Mouse (Mus musculus) MEL (cell line): ENCODE measurements around the gene Gm10197. TPM values are rescaled to one million over a fixed set of nuclear protein-coding genes. Genes with fewer than 3 reads are reported as not detected.

Experiments
- DNase-seq: peaks from one replicate; pipeline ENCODE4 v3.0.0; 2011; ENCODE audit warnings: low read depth, low spot score
- H3K27ac ChIP-seq: 2 replicates; pipeline ENCODE4 v1.5.1; 2012; ENCODE audit warnings: low read depth, mild to moderate bottlenecking, control low read depth, low read length, moderate library complexity; ENCODE audit not compliant: control insufficient read depth
- H3K27me3 ChIP-seq, 2 experiments: fragments of 150-350 bp in 1 of 2; sonication (generic) in 1 of 2; 2 replicates each; pipeline ENCODE4 v1.6.1; 2012; ENCODE audit warnings: low read length in 2 of 2, mild to moderate bottlenecking in 2 of 2, improper control_type of control experiment in 1 of 2, moderate library complexity in 1 of 2; ENCODE audit not compliant: insufficient read depth in 2 of 2, control insufficient read depth in 1 of 2
- H3K36me3 ChIP-seq, 2 experiments: 2 replicates each; pipeline ENCODE4 v1.6.1; 2012 to 2014; ENCODE audit warnings: low read length in 2 of 2, improper control_type of control experiment in 1 of 2, inconsistent platforms in 1 of 2, mild to moderate bottlenecking in 1 of 2; ENCODE audit not compliant: insufficient read depth in 2 of 2, control insufficient read depth in 1 of 2
- H3K4me1 ChIP-seq, 2 experiments: fragments of 150-350 bp in 1 of 2; sonication (generic) in 1 of 2; 2 replicates each; pipeline ENCODE4 v1.6.1; 2012; ENCODE audit warnings: low read length in 2 of 2, improper control_type of control experiment in 1 of 2, mild to moderate bottlenecking in 1 of 2; ENCODE audit not compliant: insufficient read depth in 2 of 2, control insufficient read depth in 1 of 2
- H3K4me3 ChIP-seq, 2 experiments: fragments of 150-350 bp in 1 of 2; sonication (generic) in 1 of 2; 2 replicates each; pipeline ENCODE4 v1.5.1; 2012; ENCODE audit warnings: low read depth in 2 of 2, low read length in 2 of 2, mild to moderate bottlenecking in 2 of 2, moderate library complexity in 2 of 2, control low read depth in 1 of 2, improper control_type of control experiment in 1 of 2; ENCODE audit not compliant: control insufficient read depth in 1 of 2, insufficient read depth in 1 of 2
- H3K79me2 ChIP-seq: 2 replicates; pipeline ENCODE4 v1.6.1; 2012; ENCODE audit warnings: mild to moderate bottlenecking, low read length, moderate library complexity; ENCODE audit not compliant: control insufficient read depth, poor library complexity, insufficient read depth
- H3K9ac ChIP-seq: 2 replicates; pipeline ENCODE4 v1.6.1; 2012; ENCODE audit warnings: low read depth, mild to moderate bottlenecking, control low read depth, low read length, moderate library complexity; ENCODE audit not compliant: control insufficient read depth, poor library complexity, severe bottlenecking
- H3K9me3 ChIP-seq: fragments of 150-350 bp; sonication (generic); replicated peaks from 2 replicates; pipeline ENCODE4 v1.6.1; 2012; ENCODE audit warnings: mild to moderate bottlenecking, low read length, improper control_type of control experiment, moderate library complexity; ENCODE audit not compliant: insufficient read depth
- BHLHE40 ChIP-seq: IDR thresholded peaks from 2 replicates; pipeline ENCODE4 v1.6.1; 2012; ENCODE audit warnings: low read depth, mild to moderate bottlenecking, inconsistent platforms, low read length, improper control_type of control experiment, borderline replicate concordance
- CHD1 ChIP-seq: IDR thresholded peaks from 2 replicates; pipeline ENCODE4 v1.6.1; 2012; ENCODE audit warnings: low read depth, mild to moderate bottlenecking, inconsistent platforms, low read length, improper control_type of control experiment
- CTCF ChIP-seq, 3 experiments: IDR thresholded peaks in 2 of 3; conservative IDR thresholded peaks in 1 of 3; 2 replicates each; pipeline ENCODE4 v1.5.1; 2011 to 2012; ENCODE audit warnings: low read length in 3 of 3, low read depth in 2 of 3, mild to moderate bottlenecking in 2 of 3, improper control_type of control experiment in 1 of 3, inconsistent platforms in 1 of 3, mixed read lengths in 1 of 3, moderate library complexity in 1 of 3; ENCODE audit not compliant: control insufficient read depth in 1 of 3, insufficient read depth in 1 of 3, poor library complexity in 1 of 3, severe bottlenecking in 1 of 3
- E2F4 ChIP-seq: IDR thresholded peaks from 2 replicates; pipeline ENCODE4 v1.6.1; 2011; ENCODE audit warnings: low read depth, low read length, improper control_type of control experiment, borderline replicate concordance
- ELF1 ChIP-seq: IDR thresholded peaks from 2 replicates; pipeline ENCODE4 v1.6.1; 2014; ENCODE audit warnings: low read depth, mild to moderate bottlenecking, inconsistent platforms, low read length, improper control_type of control experiment, moderate library complexity
- EP300 ChIP-seq, 2 experiments: IDR thresholded peaks; 2 replicates each; pipeline ENCODE4 v1.6.1; 2011; ENCODE audit warnings: improper control_type of control experiment in 2 of 2, low read length in 2 of 2, low read depth in 1 of 2, mild to moderate bottlenecking in 1 of 2
- GABPA ChIP-seq: IDR thresholded peaks from 2 replicates; pipeline ENCODE4 v1.6.1; 2012; ENCODE audit warnings: low read depth, mild to moderate bottlenecking, inconsistent platforms, low read length, improper control_type of control experiment, moderate library complexity
- GATA1 ChIP-seq: IDR thresholded peaks from 2 replicates; pipeline ENCODE4 v1.6.1; 2011; ENCODE audit warnings: low read depth, low read length, improper control_type of control experiment
- HCFC1 ChIP-seq: IDR thresholded peaks from 2 replicates; pipeline ENCODE4 v1.6.1; 2012; ENCODE audit warnings: low read depth, mild to moderate bottlenecking, inconsistent platforms, low read length, improper control_type of control experiment, moderate library complexity
- JUND ChIP-seq: IDR thresholded peaks from 2 replicates; pipeline ENCODE4 v1.6.1; 2011; ENCODE audit warnings: low read depth, mild to moderate bottlenecking, improper control_type of control experiment, low read length
- KAT2A ChIP-seq: conservative IDR thresholded peaks from 2 replicates; pipeline ENCODE4 v1.6.1; 2012; ENCODE audit warnings: low read depth, low read length, improper control_type of control experiment, inconsistent platforms
- MAFK ChIP-seq: IDR thresholded peaks from 2 replicates; pipeline ENCODE4 v1.6.1; 2011; ENCODE audit warnings: low read depth, mild to moderate bottlenecking, low read length, improper control_type of control experiment, borderline replicate concordance
- MAX ChIP-seq: IDR thresholded peaks from 2 replicates; pipeline ENCODE4 v1.6.1; 2011; ENCODE audit warnings: low read length, improper control_type of control experiment
- MYC ChIP-seq: IDR thresholded peaks from 2 replicates; pipeline ENCODE4 v1.6.1; 2011; ENCODE audit warnings: low read depth, mild to moderate bottlenecking, low read length, improper control_type of control experiment, moderate library complexity
- POLR2AphosphoS2 ChIP-seq: IDR thresholded peaks from 2 replicates; pipeline ENCODE4 v1.6.1; 2011; ENCODE audit warnings: low read length, improper control_type of control experiment
- RAD21 ChIP-seq: IDR thresholded peaks from 2 replicates; pipeline ENCODE4 v1.6.1; 2011; ENCODE audit warnings: mild to moderate bottlenecking, low read depth, low read length, improper control_type of control experiment
- SIN3A ChIP-seq: IDR thresholded peaks from 2 replicates; pipeline ENCODE4 v1.6.1; 2012; ENCODE audit warnings: low read length, improper control_type of control experiment, inconsistent platforms
- SMC3 ChIP-seq: IDR thresholded peaks from 2 replicates; pipeline ENCODE4 v1.6.1; 2011; ENCODE audit warnings: low read depth, low read length, improper control_type of control experiment
- TAL1 ChIP-seq: IDR thresholded peaks from 2 replicates; pipeline ENCODE4 v1.6.1; 2012; ENCODE audit warnings: mild to moderate bottlenecking, inconsistent platforms, low read length, moderate library complexity, mixed read lengths
- TBP ChIP-seq: IDR thresholded peaks from 2 replicates; pipeline ENCODE4 v1.8.0; 2011; ENCODE audit warnings: low read depth, low read length, improper control_type of control experiment
- UBTF ChIP-seq: IDR thresholded peaks from 2 replicates; pipeline ENCODE4 v1.6.1; 2012; ENCODE audit warnings: low read depth, mild to moderate bottlenecking, inconsistent platforms, low read length, improper control_type of control experiment, moderate library complexity, borderline replicate concordance; ENCODE audit not compliant: insufficient read depth
- USF1 ChIP-seq: IDR thresholded peaks from 2 replicates; pipeline ENCODE4 v1.6.1; 2014; ENCODE audit warnings: low read depth, mild to moderate bottlenecking, inconsistent platforms, low read length, improper control_type of control experiment, moderate library complexity
- USF2 ChIP-seq, 2 experiments: IDR thresholded peaks; 2 replicates each; pipeline ENCODE4 v1.6.1; 2011 to 2012; ENCODE audit warnings: improper control_type of control experiment in 2 of 2, low read length in 2 of 2, borderline replicate concordance in 1 of 2, inconsistent platforms in 1 of 2, low read depth in 1 of 2, mild to moderate bottlenecking in 1 of 2; ENCODE audit not compliant: insufficient read depth in 1 of 2
- ZC3H11A ChIP-seq: IDR thresholded peaks from 2 replicates; pipeline ENCODE4 v1.6.1; 2012; ENCODE audit warnings: low read depth, mild to moderate bottlenecking, inconsistent platforms, low read length, improper control_type of control experiment
- ZKSCAN1 ChIP-seq: IDR thresholded peaks from 2 replicates; pipeline ENCODE4 v1.6.1; 2012; ENCODE audit warnings: low read depth, mild to moderate bottlenecking, inconsistent platforms, low read length, improper control_type of control experiment, moderate library complexity
- ZMIZ1 ChIP-seq: IDR thresholded peaks from 2 replicates; pipeline ENCODE4 v1.6.1; 2012; ENCODE audit warnings: low read depth, mild to moderate bottlenecking, inconsistent platforms, low read length, improper control_type of control experiment, moderate library complexity
- ZNF384 ChIP-seq: IDR thresholded peaks from 2 replicates; pipeline ENCODE4 v1.6.1; 2012; ENCODE audit warnings: low read depth, mild to moderate bottlenecking, inconsistent platforms, low read length, improper control_type of control experiment
- polyA plus RNA-seq, 2 experiments: library from polyadenylated mRNA; stranded (reverse) in 1 of 2; unstranded in 1 of 2; fragments of >175 nt in 1 of 2; fragments of >200 nt in 1 of 2; gene quantifications; 2 replicates each; pipeline versions ENCODE4 v1.2.1 to v1.2.4; 2012; ENCODE audit warnings: low replicate concordance in 2 of 2, low read depth in 1 of 2; ENCODE audit not compliant: insufficient read length in 2 of 2, insufficient read depth in 1 of 2, missing spikeins in 1 of 2
- total RNA-seq: library from RNA; depleted of rRNA; stranded (reverse); fragments of 300-350 nt; gene quantifications from 2 replicates; pipeline ENCODE4 v1.2.3, GENCODE M21; 2012

The Gm10197 gene
- total and polyA plus RNA-seq, 3 experiments: 5.4 to 53.0 TPM; not detected in 1

GRCm38 (mm10) chr19:53369469-53370043 is 2.0 kb downstream of the Gm10197 start:
- Histone ChIP-seq H3K4me3 (no peak overlapping the region), H3K9me3 (no peaks in the 10 kb centered on the region), H3K79me2 (no peaks in the 10 kb centered on the region), H3K27me3 (no peaks in the 10 kb centered on the region), H3K27ac (no peak overlapping the region), H3K4me1 (peaks cover 1 to 3% of the 10 kb centered on the region in 2 experiments; a peak in 1 of 4 replicates), H3K36me3 (no peaks in the 10 kb centered on the region; a peak in 1 of 4 replicates)
- DNase-seq: peak; percentile 81
- TF ChIP-seq CTCF (IDR thresholded peaks at IDR 0.05 in 2 of 3, conservative IDR thresholded peaks at IDR 0.05 in 1 of 3; ENCODE audit: control insufficient read depth in 1 of 3, insufficient read depth in 1 of 3, low read depth in 2 of 3, low read length in 3 of 3, poor library complexity in 1 of 3, severe bottlenecking in 1 of 3) (peak; percentile 89 to 98 (median 90)), ZC3H11A (peak; percentile 92), GATA1 (peak; percentile 66), TBP (no peak), RAD21 (peak; percentile 99), ELF1 (no peak), SIN3A (peak; percentile 74; the same call in 1 of the 2 replicates), SMC3 (peak; percentile 99), ZNF384 (peak; percentile 64), ZMIZ1 (no peak), MYC (0 out of 2 replicates have a peak, but pooled peaks have one; percentile 54)
- TF ChIP-seq, all 39 proteins: peak for 8
- no peak overlapping the region for H3K9ac ChIP-seq

GRCm38 (mm10) chr19:53366881-53367280 is 4.7 kb downstream of the Gm10197 start:
- Histone ChIP-seq H3K27ac (no peak overlapping the region), H3K27me3 (no peaks in the 10 kb centered on the region), H3K4me3 (no peak overlapping the region), H3K36me3 (no peaks in the 10 kb centered on the region; a peak in 1 of 4 replicates), H3K9ac (no peak overlapping the region), H3K79me2 (no peaks in the 10 kb centered on the region), H3K4me1 (peaks cover 2 to 3% of the 10 kb centered on the region in 2 experiments; a peak in 1 of 4 replicates), H3K9me3 (no peaks in the 10 kb centered on the region)
- TF ChIP-seq GABPA: no peak
- no peak for TF ChIP-seq TAL1
- no peak for TF ChIP-seq UBTF
- no peak for TF ChIP-seq USF1
- TF ChIP-seq ELF1: no peak
- no peak for TF ChIP-seq TBP
- no peak for TF ChIP-seq HCFC1
- TF ChIP-seq USF2 (IDR thresholded peaks at IDR 0.05; ENCODE audit: borderline replicate concordance in 1 of 2, insufficient read depth in 1 of 2, low read depth in 1 of 2, low read length in 2 of 2): no peak
- TF ChIP-seq E2F4: no peak
- TF ChIP-seq BHLHE40: no peak
- TF ChIP-seq KAT2A: no peak
- no peak for TF ChIP-seq MAX
- no peak for TF ChIP-seq JUND
- no peak for TF ChIP-seq CHD1
- no peak for TF ChIP-seq CTCF (IDR thresholded peaks at IDR 0.05 in 2 of 3, conservative IDR thresholded peaks at IDR 0.05 in 1 of 3; ENCODE audit: control insufficient read depth in 1 of 3, insufficient read depth in 1 of 3, low read depth in 2 of 3, low read length in 3 of 3, poor library complexity in 1 of 3, severe bottlenecking in 1 of 3)
- no peak for TF ChIP-seq MAFK
- TF ChIP-seq SIN3A: no peak
- no peak for TF ChIP-seq POLR2AphosphoS2
- TF ChIP-seq EP300 (IDR thresholded peaks at IDR 0.05; ENCODE audit: low read depth in 1 of 2, low read length in 2 of 2): no peak
- no peak for TF ChIP-seq ZKSCAN1
- no peak for DNase-seq
